Mouse (Mus musculus) layer of hippocampus, adult 2 months (tissue): Measurements from ENCODE around the gene Fam49a. TPM values are rescaled to one million over a fixed set of nuclear protein-coding genes. Genes with fewer than 3 reads are reported as not detected.
A peak's percentile ranks its signal among the peaks of the same experiment; 100 is the strongest.

ENCODE experiments used
- DNase-seq, 2 experiments: peaks; one replicate each; pipeline ENCODE4 v3.0.0; 2022; ENCODE audit warnings: low spot score in 2 of 2
- H3K27ac ChIP-seq: fragments of 200-600 bp; 2 replicates; pipeline ENCODE4 v1.8.1; 2022
- H3K4me3 ChIP-seq: fragments of 200-600 bp; 2 replicates; pipeline ENCODE4 v1.8.1; 2022; ENCODE audit warnings: mild to moderate bottlenecking
- CTCF ChIP-seq: fragments of 200-600 bp; conservative IDR thresholded peaks from 2 replicates; pipeline ENCODE4 v1.8.1; 2022; ENCODE audit warnings: antibody characterized with exemption, mild to moderate bottlenecking, moderate library complexity
- long read RNA-seq, 2 experiments: library from polyadenylated mRNA; stranded (forward); transcript quantifications; one replicate each; pipeline ENCODE4 v2.0.0; 2021; ENCODE audit warnings: borderline mapping rate in 2 of 2
- total RNA-seq, 2 experiments: library from RNA; stranded (reverse); gene quantifications; 2 replicates each; pipeline ENCODE4 v1.2.3; 2021

Fam49a gene
- total RNA-seq: 100 to 1,000 TPM; 178 to 186 TPM
- long read RNA-seq, experiment 1, full-length matches to known transcripts: 85 of 111 reads
- long read RNA-seq, experiment 1, partial matches to known transcripts: 15 of 111 reads
- long read RNA-seq, experiment 1, other reads (novel, unspliced or antisense): 11 of 111 reads
- long read RNA-seq, experiment 2, full-length matches to known transcripts: 139 of 182 reads
- long read RNA-seq, experiment 2, partial matches to known transcripts: 28 of 182 reads
- long read RNA-seq, experiment 2, other reads (novel, unspliced or antisense): 15 of 182 reads

DNA sequence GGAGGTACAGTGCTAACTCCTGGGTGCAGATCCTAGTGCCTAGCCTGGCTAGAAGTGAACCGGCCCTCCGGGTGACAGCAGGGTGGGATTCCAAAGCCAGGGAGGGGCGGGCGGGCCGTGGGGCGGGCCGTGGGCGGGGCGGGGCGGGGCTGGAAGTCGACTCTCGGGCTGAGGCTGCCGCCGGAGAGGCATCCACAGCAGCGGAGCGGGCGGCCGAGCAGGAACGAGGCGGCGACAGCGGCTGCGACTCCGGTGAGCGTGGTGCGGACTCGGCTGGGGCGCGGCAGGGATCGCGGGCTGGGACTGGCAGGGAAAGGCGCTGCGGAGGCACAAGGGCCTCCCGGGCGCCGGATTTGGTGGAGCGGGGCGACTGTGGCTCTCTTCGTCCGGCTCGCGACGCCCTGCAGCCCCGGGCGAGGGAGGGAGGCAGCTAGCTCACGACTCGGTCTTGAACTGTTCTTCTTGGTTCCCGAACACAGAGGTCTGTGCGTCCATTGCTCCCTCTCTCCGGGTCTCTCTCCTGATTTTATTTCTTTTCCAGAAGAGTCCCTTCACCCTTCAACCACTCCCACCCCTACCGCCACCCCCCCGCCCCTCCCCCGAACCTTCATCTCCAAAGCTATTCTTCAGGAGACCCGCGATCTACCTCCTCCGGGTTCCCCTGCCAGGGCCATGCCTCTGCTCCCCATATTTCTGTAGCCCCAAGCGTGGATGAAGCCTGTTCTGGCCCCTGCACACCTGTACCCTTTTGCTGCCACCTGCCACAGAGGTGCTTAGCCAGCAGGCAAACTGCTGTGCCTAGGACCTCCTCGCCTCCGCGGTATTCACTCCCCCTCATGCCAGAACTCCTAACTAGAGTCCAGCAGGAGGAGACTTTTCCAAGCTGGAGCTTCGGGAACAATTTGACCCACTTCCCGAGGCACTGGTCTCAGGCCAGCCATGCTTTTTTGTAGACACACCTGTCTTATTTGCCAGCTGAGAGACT, at the start of gene Fam49a:
Gene Fam49a, plus strand, starts transcription at position 153 of the 985 bp plus-strand sequence.
- peak within 1 kb of the TSS; percentile 97 for H3K27ac ChIP-seq
- peak within 1 kb of the TSS; percentile 87 for H3K4me3 ChIP-seq
- TF ChIP-seq CTCF: peak; percentile 36
- peak; percentile 69 to 83 for DNase-seq

DNA sequence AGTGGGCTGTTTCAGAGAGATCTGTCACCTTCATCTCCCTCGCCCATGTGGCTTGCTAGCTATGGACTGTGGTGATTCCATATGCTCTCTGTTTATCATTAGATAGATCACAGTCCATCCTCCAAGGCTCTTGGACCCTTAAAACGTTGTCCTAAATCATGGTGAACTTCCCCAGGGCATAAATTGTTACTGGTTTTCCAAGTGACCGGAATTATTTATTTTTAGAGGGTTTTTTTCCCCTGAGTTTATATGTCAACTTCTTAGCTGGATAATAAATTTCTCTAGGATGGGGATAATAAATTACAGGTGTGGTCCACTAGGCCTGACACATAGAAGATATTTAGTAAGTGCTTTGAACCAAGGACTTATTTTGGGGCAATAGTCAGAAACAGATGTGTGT, 48.4 kb upstream of the Fam49a start:
- TF ChIP-seq CTCF: no peak
- Histone ChIP-seq H3K27ac (no peak overlapping the region), H3K4me3 (no peak overlapping the region)
- no peak for DNase-seq

DNA sequence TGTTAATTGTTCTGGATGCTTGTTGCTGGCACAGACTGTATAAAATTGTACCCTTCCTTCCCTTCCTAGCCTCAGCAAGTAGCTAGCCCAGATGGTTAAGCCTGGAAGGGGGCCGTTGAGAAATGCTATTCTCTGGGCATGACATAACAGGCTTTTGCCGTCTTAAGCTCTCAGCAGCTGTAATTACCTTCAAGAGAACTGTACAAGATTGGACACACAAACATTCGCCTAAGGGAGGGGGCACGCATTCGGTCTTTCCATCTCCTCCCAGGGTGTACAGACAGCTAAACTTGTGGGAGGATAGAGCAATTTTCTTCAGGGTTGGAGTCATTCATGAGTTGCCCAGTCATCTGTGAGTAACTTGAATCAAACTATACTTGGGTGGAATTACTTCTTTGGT, 43.0 kb upstream of the Fam49a start:
- no peak for TF ChIP-seq CTCF
- H3K4me3 ChIP-seq: no peak overlapping the region
- peak overlapping the region; percentile 88; the same call in 1 of the 2 replicates for H3K27ac ChIP-seq
- DNase-seq: no peak

DNA sequence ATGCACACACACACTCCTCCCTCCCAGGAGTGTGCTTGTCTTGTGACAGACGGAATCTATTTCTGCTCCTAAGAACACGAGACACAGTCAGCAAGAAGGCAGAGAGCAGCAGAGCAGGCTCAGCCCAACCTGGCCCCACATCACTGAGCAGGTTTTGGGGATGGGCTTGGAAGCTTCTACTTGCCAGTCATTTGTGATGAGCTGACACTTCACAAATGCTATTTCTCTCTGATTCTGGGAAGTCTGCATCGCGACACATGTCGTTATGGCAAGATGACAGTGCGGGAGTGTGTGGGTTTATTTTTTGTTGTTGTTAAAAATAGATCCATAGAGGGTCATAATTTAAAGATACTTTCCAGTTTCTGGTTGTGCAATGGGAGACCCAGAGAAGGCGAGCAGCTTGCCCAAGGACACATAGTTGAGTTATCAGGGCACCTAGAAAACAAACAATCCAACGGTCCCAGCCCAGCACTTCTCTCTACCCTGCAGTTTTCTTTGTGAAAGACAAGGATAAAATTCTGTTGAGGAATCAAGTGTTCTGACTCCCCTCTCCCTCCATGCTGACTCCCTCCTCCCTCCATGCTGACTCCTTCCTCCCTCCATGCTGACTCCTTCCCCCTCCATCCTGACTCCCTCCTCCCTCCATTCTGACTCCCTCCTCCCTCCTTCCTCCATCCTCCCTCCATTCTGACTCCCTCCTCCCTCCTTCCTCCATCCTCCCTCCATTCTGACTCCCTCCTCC, 41.0 kb upstream of the Fam49a start:
- no peak overlapping the region for H3K4me3 ChIP-seq
- no peak for TF ChIP-seq CTCF
- peak overlapping the region; percentile 88 for H3K27ac ChIP-seq
- DNase-seq: peak; percentile 74 to 89

DNA sequence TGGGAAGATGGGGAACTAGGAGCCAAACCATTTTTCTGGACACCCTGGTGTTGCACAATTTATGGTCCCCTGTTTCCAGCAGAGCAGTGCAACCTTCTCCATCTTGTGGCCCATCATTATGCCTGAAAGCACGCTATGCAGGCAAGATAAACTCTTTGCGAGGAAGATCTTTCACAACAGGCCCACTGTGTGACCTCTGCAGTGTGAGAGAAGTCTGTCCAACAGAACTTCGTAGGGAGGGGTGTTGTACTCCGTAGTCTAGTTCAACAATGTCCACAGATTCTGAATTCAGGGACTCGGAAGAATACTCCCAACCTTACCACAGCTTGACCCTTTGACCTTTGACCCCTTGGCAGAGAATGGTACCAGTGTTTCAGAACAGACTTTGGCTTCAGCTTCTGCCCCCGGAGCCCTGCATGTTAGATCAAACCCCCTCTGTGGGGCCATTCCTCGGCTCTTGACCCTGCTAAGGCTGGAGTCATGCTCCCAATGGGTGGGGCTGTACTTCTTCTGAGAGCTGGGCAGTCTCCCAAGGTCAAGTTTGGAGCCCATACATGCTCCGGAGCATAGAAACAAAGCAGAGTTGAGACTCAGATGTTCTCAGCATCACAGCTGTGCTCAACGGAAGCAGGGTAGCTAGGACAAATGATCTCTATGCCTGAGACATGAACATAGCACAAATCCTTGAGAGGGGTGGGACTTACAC, 39.2 kb upstream of the Fam49a start:
- Histone ChIP-seq H3K4me3 (no peak overlapping the region), H3K27ac (peak overlapping the region; percentile 69; the same call in 1 of the 2 replicates)
- TF ChIP-seq CTCF: no peak
- no peak for DNase-seq

DNA sequence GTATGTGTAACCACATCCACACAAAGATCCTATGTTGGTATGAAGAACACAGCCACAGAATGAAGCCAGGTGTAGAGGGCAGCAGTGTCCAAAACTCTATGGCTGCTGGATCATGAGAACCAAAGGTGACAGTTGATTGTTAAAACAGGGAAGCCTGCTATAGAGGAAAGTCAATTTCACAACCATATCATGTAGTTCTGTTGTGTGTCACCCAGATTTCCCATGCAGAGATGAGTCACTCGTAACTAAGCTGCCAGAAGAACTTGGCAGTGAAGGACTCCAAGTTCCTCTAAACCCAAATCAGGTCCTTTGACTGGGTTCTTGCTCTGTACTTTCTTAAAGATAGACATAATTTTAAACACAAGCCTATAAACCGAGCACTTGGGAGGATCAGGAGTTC, 38.6 kb upstream of the Fam49a start:
- peak in 1 of 2 experiments; percentile 31 for DNase-seq
- Histone ChIP-seq H3K27ac (peak overlapping the region; percentile 69; the same call in 1 of the 2 replicates), H3K4me3 (no peak overlapping the region)
- TF ChIP-seq CTCF: no peak

DNA sequence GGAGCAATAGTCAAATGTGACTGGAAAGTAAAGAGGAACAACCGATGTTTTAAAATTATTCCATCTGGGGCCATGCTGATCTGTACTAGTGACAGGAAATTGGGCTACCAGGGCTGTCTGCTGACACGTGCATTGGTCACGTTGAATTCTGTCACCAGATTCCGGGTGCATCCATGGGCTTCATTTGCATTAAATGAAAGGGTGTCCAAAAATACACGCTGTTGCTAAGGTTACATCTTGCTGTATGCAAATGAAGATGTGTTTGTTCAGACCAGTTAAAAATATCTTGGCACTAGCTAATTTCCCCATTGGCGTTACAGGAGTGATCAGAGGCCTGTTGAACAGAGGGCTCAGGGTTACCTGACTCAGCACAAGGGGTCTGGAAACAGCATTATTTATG, 36.2 kb upstream of the Fam49a start:
- peak; percentile 66 to 79 for DNase-seq
- peak overlapping the region; percentile 83 for H3K27ac ChIP-seq
- TF ChIP-seq CTCF: no peak
- H3K4me3 ChIP-seq: no peak overlapping the region

DNA sequence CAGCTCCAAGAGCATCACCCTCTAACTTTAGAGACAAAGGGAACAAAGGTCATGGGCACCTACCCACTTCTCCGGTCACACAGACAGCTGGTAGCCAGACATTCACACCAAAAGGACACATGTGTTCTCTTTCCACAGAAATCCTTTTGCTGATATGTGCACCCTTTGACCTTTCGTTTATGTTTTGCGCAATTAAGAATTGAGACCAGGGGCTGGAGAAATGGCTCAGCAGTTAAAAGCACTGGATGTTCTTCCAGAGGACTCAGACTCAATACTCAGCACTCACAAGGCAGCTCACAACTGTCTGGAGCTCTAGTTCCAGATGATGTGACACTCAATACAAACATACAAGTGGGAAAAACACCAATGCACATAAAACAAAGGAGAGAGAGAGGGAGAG, 34.3 kb upstream of the Fam49a start:
- TF ChIP-seq CTCF: no peak
- H3K4me3 ChIP-seq: no peak overlapping the region
- peak overlapping the region; percentile 83; the same call in 1 of the 2 replicates for H3K27ac ChIP-seq
- no peak for DNase-seq

DNA sequence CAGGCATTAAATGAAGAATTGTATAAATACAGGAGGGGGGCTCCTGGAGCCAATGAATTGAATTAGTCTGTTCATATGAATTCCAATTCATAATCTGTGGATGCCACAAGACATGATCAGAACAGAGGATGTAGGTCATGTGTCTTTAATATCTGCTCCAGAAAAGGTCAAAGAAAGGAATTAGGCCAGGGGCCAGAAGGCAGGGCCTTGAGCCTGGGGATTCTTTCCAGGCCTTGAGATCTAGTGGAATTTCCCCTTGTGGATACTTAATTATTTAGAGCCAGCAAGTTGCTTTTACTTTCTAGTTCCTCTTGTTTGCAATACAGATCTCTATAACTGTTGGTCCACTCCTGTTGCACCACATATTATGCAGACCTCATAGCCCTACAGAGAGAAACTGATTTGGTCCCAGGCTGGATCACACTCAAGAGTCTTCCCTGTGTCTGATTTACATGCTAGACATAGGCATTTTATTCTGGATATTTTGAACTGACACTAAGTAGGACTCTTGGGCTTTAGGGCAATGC, 31.8 kb upstream of the Fam49a start:
- no peak overlapping the region for H3K4me3 ChIP-seq
- DNase-seq: no peak
- TF ChIP-seq CTCF: no peak
- no peak overlapping the region for H3K27ac ChIP-seq

DNA sequence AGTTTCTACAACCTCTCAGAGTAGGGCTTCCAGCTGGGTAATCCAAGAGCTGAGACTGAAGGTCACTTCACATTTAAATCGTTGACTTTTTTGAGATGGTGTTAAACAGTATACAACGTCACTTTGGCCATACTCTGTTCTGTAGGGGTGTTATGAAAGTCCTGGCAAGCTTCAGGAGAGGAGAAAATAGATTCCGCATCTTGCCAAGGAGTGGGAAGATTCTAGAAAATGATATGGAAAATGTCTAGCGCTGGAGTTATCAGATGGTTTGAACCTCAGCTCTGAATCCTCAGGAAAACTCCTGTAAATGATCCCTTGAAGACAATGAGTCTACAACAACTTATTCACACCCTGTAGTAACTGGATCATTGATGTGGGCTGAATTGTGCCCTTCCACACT, 29.8 kb upstream of the Fam49a start:
- H3K4me3 ChIP-seq: no peak overlapping the region
- DNase-seq: no peak
- no peak overlapping the region for H3K27ac ChIP-seq
- no peak for TF ChIP-seq CTCF

DNA sequence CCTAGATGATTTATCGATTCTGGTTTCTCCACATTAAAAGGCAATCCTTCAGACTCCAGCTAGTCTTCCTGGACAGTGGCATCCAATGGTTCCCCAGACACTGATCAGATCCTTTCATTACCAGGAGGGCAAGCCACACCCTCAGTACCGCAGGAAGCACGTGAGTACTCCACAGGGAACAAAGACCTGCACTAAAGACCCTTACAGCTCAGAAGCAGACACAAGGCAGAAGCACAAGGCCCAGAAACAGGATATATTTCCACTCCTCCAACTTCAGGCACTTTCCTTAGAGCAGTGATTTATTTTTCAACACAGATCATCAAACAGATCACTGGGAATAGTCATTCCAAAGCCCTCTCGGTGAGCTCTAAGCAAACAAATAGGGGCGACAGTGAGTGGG, 25.0 kb upstream of the Fam49a start:
- Histone ChIP-seq H3K4me3 (no peak overlapping the region), H3K27ac (no peak overlapping the region)
- TF ChIP-seq CTCF: no peak
- DNase-seq: no peak

DNA sequence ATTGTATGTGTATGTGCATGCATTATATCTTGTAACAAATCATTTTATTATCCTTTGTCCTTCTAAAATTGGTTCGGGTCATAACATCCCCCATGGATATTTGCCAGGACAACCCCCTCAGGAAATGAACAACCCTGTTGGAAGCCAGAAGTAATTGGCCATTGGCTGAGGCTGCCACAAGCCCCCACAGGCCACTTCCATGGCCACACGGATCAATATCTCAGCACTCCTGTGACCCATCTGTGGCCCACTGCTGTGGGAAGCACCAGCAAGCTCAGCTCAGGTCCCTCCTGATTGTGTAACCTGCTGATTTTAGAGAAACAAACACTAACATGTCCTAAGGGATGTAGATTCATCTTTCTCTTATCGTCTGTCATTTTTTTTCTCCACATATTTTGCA, 22.4 kb upstream of the Fam49a start:
- TF ChIP-seq CTCF: no peak

More for the DNA sequence above, 22.4 kb upstream of the Fam49a start:
- no peak for DNase-seq
- Histone ChIP-seq H3K27ac (no peak overlapping the region), H3K4me3 (no peak overlapping the region)
